Mouse (Mus musculus) liver, embryonic 14.5 days (tissue): ENCODE measurements at regions not wholly inside any gene's neighbourhood (a gene's known extent, or its start where the extent isn't known, plus 50 kb on each side); places are given as distances from the start of the nearest gene placed in this dataset.

Experiments
- ATAC-seq: fragments of 200-750 bp; cut with Nextera tagmentation; 2 replicates; pipeline ENCODE4 v1.8.0; 2017; ENCODE audit warnings: moderate number of reproducible peaks, mild to moderate bottlenecking, moderate library complexity; ENCODE audit not compliant: insufficient read depth
- DNase-seq, 3 experiments: peaks; one replicate each; pipeline ENCODE4 v3.0.0-alpha.2; 2012 to 2013; ENCODE audit warnings: low read depth in 3 of 3, low spot score in 3 of 3
- H3K27ac ChIP-seq: fragments of 300-500 bp; sonication (generic); 2 replicates; pipeline ENCODE4 v1.5.1; 2014; ENCODE audit warnings: moderate library complexity, mild to moderate bottlenecking, control low read depth, inconsistent platforms
- H3K27me3 ChIP-seq: fragments of 300-500 bp; sonication (generic); 2 replicates; pipeline ENCODE4 v1.6.1; 2014; ENCODE audit warnings: mild to moderate bottlenecking, low read length, moderate library complexity; ENCODE audit not compliant: control insufficient read depth, insufficient read depth
- H3K36me3 ChIP-seq: fragments of 300-500 bp; sonication (generic); replicated peaks from 2 replicates; pipeline ENCODE4 v1.6.1; 2014; ENCODE audit warnings: low read depth; ENCODE audit not compliant: control insufficient read depth, insufficient read depth
- H3K4me1 ChIP-seq, 2 experiments: fragments of 200-500 bp in 1 of 2; fragments of 300-500 bp in 1 of 2; sonication (generic) in 1 of 2; replicated peaks; 2 replicates each; pipeline ENCODE4 v1.6.1; 2012 to 2014; ENCODE audit warnings: antibody characterized with exemption in 1 of 2, inconsistent platforms in 1 of 2, low read length in 1 of 2; ENCODE audit not compliant: control insufficient read depth in 2 of 2, insufficient read depth in 2 of 2
- H3K4me2 ChIP-seq: fragments of 300-500 bp; sonication (generic); 2 replicates; pipeline ENCODE4 v1.6.1; 2014; ENCODE audit warnings: low read depth, mild to moderate bottlenecking, control low read depth, moderate library complexity
- H3K4me3 ChIP-seq, 2 experiments: fragments of 200-500 bp in 1 of 2; fragments of 300-500 bp in 1 of 2; sonication (generic) in 1 of 2; 2 replicates each; pipeline ENCODE4 v1.5.1; 2012 to 2014; ENCODE audit warnings: low read depth in 2 of 2, low read length in 2 of 2, mild to moderate bottlenecking in 2 of 2, control low read depth in 1 of 2, inconsistent platforms in 1 of 2, moderate library complexity in 1 of 2; ENCODE audit not compliant: insufficient read depth in 1 of 2
- H3K9ac ChIP-seq: fragments of 300-500 bp; sonication (generic); replicated peaks from 2 replicates; pipeline ENCODE4 v1.6.1; 2014; ENCODE audit warnings: mild to moderate bottlenecking, control low read depth, moderate library complexity
- H3K9me3 ChIP-seq: fragments of 300-500 bp; sonication (generic); 2 replicates; pipeline ENCODE4 v1.6.1; 2016; ENCODE audit warnings: low read length, mixed read lengths; ENCODE audit not compliant: control insufficient read depth
- CTCF ChIP-seq: IDR thresholded peaks from 2 replicates; pipeline ENCODE4 v1.5.1; 2016; ENCODE audit warnings: antibody characterized with exemption, low read depth, control low read depth
- EP300 ChIP-seq: IDR thresholded peaks from 2 replicates; pipeline ENCODE4 v1.6.1; 2016; ENCODE audit warnings: antibody characterized with exemption, low read depth
- WGBS: fragments of 180-500 bp; shearing (Covaris S2); extraction: QIAGEN DNeasy Blood & Tissue Kit; methylation state at CpG from one replicate; pipeline ENCODE4 v1.1.7; 2014; ENCODE audit not compliant: insufficient replicate concordance; 5-methylcytosine and 5-hydroxymethylcytosine counted together

GRCm38 (mm10) chr9:27692751-27693150 lies 97.8 kb upstream of the Opcml start:
- Histone ChIP-seq H3K4me3 (no peak overlapping the region), H3K27ac (no peak overlapping the region), H3K4me2 (no peak overlapping the region), H3K4me1 (no peaks in the 10 kb centered on the region), H3K9ac (no peak overlapping the region), H3K27me3 (no peaks in the 10 kb centered on the region), H3K36me3 (no peaks in the 10 kb centered on the region), H3K9me3 (no peaks in the 10 kb centered on the region)
- WGBS, result 58% methylated on average over 3 of the region's 3 CpGs
- ATAC-seq (no peak), DNase-seq (no peak)
- TF ChIP-seq EP300 (no peak), CTCF (no peak)

- Histone ChIP-seq H3K4me1 (no peaks in the 10 kb centered on the region), H3K9ac (no peak overlapping the region), H3K9me3 (no peaks in the 10 kb centered on the region), H3K27ac (no peak overlapping the region), H3K4me3 (no peak overlapping the region), H3K4me2 (no peak overlapping the region), H3K27me3 (no peaks in the 10 kb centered on the region), H3K36me3 (no peaks in the 10 kb centered on the region)
- 50% methylated on average over 8 of the region's 8 CpGs for WGBS
- TF ChIP-seq EP300 (no peak), CTCF (no peak)
- no peak for ATAC-seq
- DNase-seq, result no peak
Observed at GRCm38 (mm10) chr9:27694805-27695593, 95.6 kb upstream of the Opcml start.

DNA sequence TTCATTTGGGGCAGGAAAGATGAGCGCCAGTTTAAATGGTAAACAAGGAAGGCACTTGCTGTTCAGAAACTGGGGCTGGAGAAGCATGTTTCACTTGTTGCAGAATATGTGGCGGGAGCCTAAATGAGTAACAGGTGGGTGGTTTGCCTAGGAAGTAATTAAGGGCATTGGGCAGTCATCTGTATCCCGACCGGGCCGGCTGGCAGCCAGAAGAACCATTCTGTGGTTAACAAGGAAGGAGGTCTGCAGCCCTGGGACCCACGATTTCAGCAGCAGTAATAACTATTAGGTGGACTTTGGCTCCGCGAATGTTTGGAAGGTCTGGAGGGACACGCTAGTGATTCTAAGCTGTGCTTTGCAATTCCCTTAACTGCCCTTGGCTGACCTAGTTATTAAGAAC lies 89.0 kb upstream of the Opcml start:
- Histone ChIP-seq H3K4me3 (no peak overlapping the region), H3K27me3 (no peaks in the 10 kb centered on the region), H3K36me3 (no peaks in the 10 kb centered on the region), H3K9ac (no peak overlapping the region), H3K9me3 (no peaks in the 10 kb centered on the region), H3K27ac (no peak overlapping the region), H3K4me2 (no peak overlapping the region), H3K4me1 (no peaks in the 10 kb centered on the region)
- ATAC-seq, result no peak
- TF ChIP-seq CTCF (no peak), EP300 (no peak)
- no peak for DNase-seq
- WGBS, result 31% methylated on average over 9 of the region's 9 CpGs

DNA sequence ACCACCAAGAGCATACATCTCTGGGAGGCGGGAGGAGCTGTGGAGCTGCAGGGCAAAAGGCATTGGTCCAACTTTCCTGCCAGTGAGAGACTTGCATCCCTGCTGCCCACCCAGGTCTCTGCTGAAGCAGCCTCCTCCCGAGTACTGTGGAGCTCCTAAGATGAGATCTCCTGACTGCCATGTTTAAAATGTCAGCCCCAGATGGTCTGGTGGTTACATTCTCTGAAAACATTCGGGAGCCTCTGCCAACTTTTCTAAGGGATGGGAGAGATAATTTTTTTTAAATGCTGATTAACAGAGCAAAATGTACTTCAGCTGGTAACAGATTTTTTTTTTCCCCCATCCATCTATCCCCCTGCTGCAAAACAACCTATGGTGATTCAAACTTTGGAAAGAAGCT lies 88.4 kb upstream of the Opcml start:
- Histone ChIP-seq H3K4me3 (no peak overlapping the region), H3K4me2 (no peak overlapping the region), H3K27ac (no peak overlapping the region), H3K9ac (no peak overlapping the region), H3K4me1 (no peaks in the 10 kb centered on the region), H3K27me3 (no peaks in the 10 kb centered on the region), H3K9me3 (no peaks in the 10 kb centered on the region), H3K36me3 (no peaks in the 10 kb centered on the region)
- 50% methylated on average over 3 of the region's 3 CpGs for WGBS
- ATAC-seq (no peak), DNase-seq (no peak)
- TF ChIP-seq EP300 (no peak), CTCF (no peak)

DNA sequence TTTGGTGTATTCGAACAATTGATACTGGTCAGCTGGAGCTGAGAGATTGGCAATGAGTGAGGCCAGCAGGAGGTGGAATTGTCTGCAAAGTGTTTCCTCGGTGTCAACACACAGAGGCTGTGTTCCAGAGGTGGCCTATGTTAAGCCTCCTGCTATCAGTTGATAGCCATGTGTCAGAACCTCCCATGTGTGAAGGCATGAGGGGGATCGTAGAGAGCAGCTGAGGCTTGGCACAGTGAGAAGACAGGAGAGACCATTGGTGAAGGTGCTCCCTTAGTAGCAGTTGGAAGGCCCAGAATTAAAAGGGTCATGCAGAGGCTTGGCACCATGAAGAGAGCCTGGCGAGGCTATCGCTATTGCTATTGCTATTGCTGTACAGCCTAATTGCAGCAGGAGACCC lies 86.6 kb upstream of the Opcml start:
- no peaks in the 10 kb centered on the region for H3K27me3 ChIP-seq
- no peaks in the 10 kb centered on the region for H3K36me3 ChIP-seq
- no peak overlapping the region for H3K4me2 ChIP-seq
- no peaks in the 10 kb centered on the region for H3K4me1 ChIP-seq
- H3K9me3 ChIP-seq, result no peaks in the 10 kb centered on the region
- DNase-seq (no peak), ATAC-seq (no peak)
- no peak overlapping the region for H3K27ac ChIP-seq
- no peak overlapping the region for H3K9ac ChIP-seq
- WGBS, result 45% methylated on average over 5 of the region's 5 CpGs
- H3K4me3 ChIP-seq, result no peak overlapping the region
- no peak for TF ChIP-seq EP300
- TF ChIP-seq CTCF, result no peak
